Mouse (Mus musculus) spleen, adult 2 months (tissue): ENCODE measurements around the gene BC052040.

Experiments
- CTCF ChIP-seq: fragments of 200-500 bp; IDR thresholded peaks from 2 replicates; pipeline ENCODE4 v1.5.1; 2011; ENCODE audit warnings: mild to moderate bottlenecking, inconsistent platforms; ENCODE audit not compliant: insufficient read depth, insufficient read length, insufficient replicate concordance; ENCODE audit errors: extremely low read depth
- POLR2A ChIP-seq: fragments of 200-500 bp; IDR thresholded peaks from 2 replicates; pipeline ENCODE4 v1.6.1; 2011; ENCODE audit warnings: low read depth, low read length, inconsistent platforms

DNA sequence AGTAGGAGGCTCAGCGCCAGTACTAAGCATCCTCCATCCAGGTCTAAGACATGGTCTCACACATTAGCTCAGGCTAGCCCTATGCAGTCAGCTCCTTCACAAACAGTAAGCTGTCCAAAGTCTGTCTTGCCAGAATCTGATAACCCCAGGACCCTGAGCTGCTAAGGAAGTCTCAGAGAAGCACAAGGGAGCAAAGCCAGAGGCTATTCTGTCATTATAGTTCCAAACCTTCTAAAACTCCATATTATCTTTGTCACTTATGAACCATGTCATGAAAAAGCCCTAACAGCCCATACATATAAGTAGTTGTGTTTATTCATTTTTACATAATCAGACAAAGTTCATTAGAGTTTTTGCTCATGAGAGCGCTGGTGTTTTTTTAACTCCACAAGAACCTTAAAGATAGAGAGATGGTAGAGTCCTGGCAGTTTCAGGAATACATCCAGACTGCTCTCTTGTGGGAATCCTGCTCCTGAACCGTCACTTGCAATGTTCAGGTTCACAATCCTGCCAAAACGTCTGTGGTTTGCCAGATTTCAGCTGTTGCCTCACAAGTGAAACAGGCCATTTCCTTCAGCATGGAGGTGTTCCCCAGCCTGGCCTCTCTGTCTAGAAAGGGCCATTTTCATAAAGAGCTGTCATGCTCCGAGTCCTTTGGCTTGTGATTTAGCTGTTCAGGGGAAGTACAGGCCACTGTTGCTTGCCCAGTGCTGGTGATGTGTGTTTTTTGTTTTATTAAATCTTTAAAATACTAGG lies 192.8 kb downstream of the BC052040 start:
- TF ChIP-seq CTCF (no peak), POLR2A (no peak)
